Mouse (Mus musculus) ES-Bruce4 (cell line): ENCODE measurements around the gene Shmt1. TPM values are rescaled to one million over a fixed set of nuclear protein-coding genes. Genes with fewer than 3 reads are reported as not detected.

Experiments used
- H3K27ac ChIP-seq: 2 replicates; pipeline ENCODE4 v1.5.1; 2012; ENCODE audit warnings: low read length, inconsistent platforms; ENCODE audit not compliant: insufficient read depth
- H3K27me3 ChIP-seq: 2 replicates; pipeline ENCODE4 v1.6.1; 2012; ENCODE audit warnings: mild to moderate bottlenecking, low read length, inconsistent platforms; ENCODE audit not compliant: control insufficient read depth, poor library complexity, insufficient read depth, severe bottlenecking
- H3K36me3 ChIP-seq: 2 replicates; pipeline ENCODE4 v1.6.1; 2012; ENCODE audit warnings: inconsistent platforms, mild to moderate bottlenecking, low read length, moderate library complexity; ENCODE audit not compliant: control insufficient read depth, poor library complexity, insufficient read depth, severe bottlenecking
- H3K4me1 ChIP-seq: one replicate; pipeline ENCODE4 v1.8.1; 2011; ENCODE audit warnings: low read length; ENCODE audit not compliant: control insufficient read depth, insufficient read depth
- H3K4me3 ChIP-seq: 2 replicates; pipeline ENCODE4 v1.5.1; 2011; ENCODE audit warnings: low read depth, mild to moderate bottlenecking, low read length
- H3K9ac ChIP-seq: 2 replicates; pipeline ENCODE4 v1.6.1; 2012; ENCODE audit warnings: low read depth, mild to moderate bottlenecking, inconsistent platforms; ENCODE audit not compliant: poor library complexity, severe bottlenecking
- H3K9me3 ChIP-seq: replicated peaks from 2 replicates; pipeline ENCODE4 v1.6.1; 2012; ENCODE audit warnings: mild to moderate bottlenecking, low read length, inconsistent platforms; ENCODE audit not compliant: control insufficient read depth, poor library complexity, insufficient read depth, severe bottlenecking
- CTCF ChIP-seq: IDR thresholded peaks from one replicate; pipeline ENCODE4 v1.8.1; 2011; ENCODE audit warnings: low read depth, low read length
- EP300 ChIP-seq: IDR thresholded peaks from 2 replicates; pipeline ENCODE4 v1.6.1; 2011; ENCODE audit warnings: low read depth, low read length; ENCODE audit not compliant: insufficient read depth
- POLR2A ChIP-seq: IDR thresholded peaks from one replicate; pipeline ENCODE4 v1.8.1; 2011; ENCODE audit warnings: low read length; ENCODE audit not compliant: insufficient read depth
- polyA plus RNA-seq: library from polyadenylated mRNA; stranded (reverse); fragments of >200 nt; gene quantifications from 2 replicates; pipeline ENCODE4 v1.2.4, GENCODE M21; 2011; ENCODE audit warnings: low read depth; ENCODE audit not compliant: missing spikeins, insufficient read depth, insufficient read length

The Shmt1 gene
- polyA plus RNA-seq, 1 experiment, result 99.2 TPM

GRCm38 (mm10) chr11:60774841-60775240 is 36.7 kb downstream of the Shmt1 start:
- TF ChIP-seq CTCF (no peak), EP300 (no peak), POLR2A (no peak)
- no peak overlapping the region for H3K9ac ChIP-seq
- H3K4me1 ChIP-seq, result no peaks in the 10 kb centered on the region
- no peak overlapping the region for H3K27ac ChIP-seq
- no peak overlapping the region for H3K4me3 ChIP-seq
- no peaks in the 10 kb centered on the region for H3K9me3 ChIP-seq
- H3K36me3 ChIP-seq, result peaks cover 15% of the 10 kb centered on the region
- H3K27me3 ChIP-seq, result no peaks in the 10 kb centered on the region

- no peak overlapping the region for H3K4me3 ChIP-seq
- H3K9ac ChIP-seq, result no peak overlapping the region
- H3K36me3 ChIP-seq, result peaks cover 10% of the 10 kb centered on the region
- H3K27ac ChIP-seq, result no peak overlapping the region
- H3K9me3 ChIP-seq, result no peaks in the 10 kb centered on the region
- H3K27me3 ChIP-seq, result no peaks in the 10 kb centered on the region
- no peak for TF ChIP-seq CTCF
- no peak for TF ChIP-seq EP300
- no peak for TF ChIP-seq POLR2A
- no peaks in the 10 kb centered on the region for H3K4me1 ChIP-seq
These were observed 37.3 kb downstream of the Shmt1 start for GRCm38 (mm10) chr11:60774158-60774689.

DNA sequence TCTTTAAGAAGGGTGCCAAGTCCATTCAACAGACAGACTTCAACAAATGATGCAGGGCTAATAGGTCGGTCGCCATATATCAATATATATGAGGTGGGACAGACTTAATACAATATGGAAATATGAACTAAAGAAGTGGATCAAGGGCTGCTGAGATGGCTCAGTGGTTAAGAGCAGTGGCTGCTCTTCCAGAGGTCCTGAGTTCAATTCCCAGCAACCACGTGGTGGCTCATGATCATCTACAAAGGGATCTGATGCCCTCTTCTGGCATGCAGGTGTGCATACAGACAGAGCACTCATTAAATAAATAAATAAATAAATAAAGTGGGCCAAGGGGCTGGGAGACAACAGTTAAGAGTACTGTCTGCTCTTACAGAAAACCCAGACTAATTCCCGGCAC is 39.4 kb downstream of the Shmt1 start:
- H3K9ac ChIP-seq, result no peak overlapping the region
- H3K4me3 ChIP-seq, result no peak overlapping the region
- H3K36me3 ChIP-seq, result no peaks in the 10 kb centered on the region
- H3K9me3 ChIP-seq, result no peaks in the 10 kb centered on the region
- H3K4me1 ChIP-seq, result no peaks in the 10 kb centered on the region
- TF ChIP-seq POLR2A (no peak), EP300 (no peak), CTCF (no peak)
- H3K27ac ChIP-seq, result no peak overlapping the region
- H3K27me3 ChIP-seq, result no peaks in the 10 kb centered on the region

DNA sequence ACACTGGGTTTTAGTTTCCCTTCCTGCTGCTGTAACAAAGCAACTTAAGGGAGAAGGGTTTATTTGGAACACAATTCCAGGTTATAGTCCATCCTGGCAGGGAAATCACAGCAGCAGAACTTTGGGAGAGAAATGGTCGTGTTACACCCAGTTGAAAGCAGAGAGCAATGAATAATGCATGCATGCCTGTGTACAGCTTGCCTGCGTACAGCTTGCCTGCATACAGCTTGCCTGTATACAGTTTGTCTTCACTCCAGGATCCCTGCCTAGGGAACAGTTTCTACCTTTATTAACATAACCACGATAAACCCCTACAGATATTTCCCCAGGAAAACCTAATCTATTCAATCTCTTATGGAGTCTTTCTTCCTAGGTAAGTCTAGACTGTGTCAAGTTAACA is 40.7 kb downstream of the Shmt1 start:
- no peaks in the 10 kb centered on the region for H3K9me3 ChIP-seq
- H3K27me3 ChIP-seq, result no peaks in the 10 kb centered on the region
- H3K27ac ChIP-seq, result no peak overlapping the region
- H3K36me3 ChIP-seq, result no peaks in the 10 kb centered on the region
- no peak overlapping the region for H3K9ac ChIP-seq
- H3K4me1 ChIP-seq, result no peaks in the 10 kb centered on the region
- no peak overlapping the region for H3K4me3 ChIP-seq
- TF ChIP-seq POLR2A (no peak), EP300 (no peak), CTCF (no peak)

DNA sequence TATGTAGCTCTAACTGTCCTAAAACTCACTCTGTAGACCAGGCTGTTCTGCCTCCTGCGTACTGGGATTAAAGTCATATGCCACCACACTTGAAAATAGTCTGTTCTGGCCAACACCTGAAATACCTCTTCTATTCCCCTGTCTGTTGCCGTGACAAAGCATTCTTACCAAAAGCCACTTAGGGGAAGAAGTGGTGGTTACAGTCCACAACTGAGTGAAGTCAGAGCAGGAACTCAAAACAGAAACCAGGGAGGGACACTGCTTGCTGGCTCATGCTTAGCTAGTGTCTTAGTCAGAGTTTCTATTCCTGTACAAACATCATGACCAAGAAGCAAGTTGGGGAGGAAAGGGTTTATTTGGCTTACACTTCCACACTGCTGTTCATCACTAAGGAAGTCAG is 42.2 kb downstream of the Shmt1 start:
- no peak for TF ChIP-seq POLR2A
- TF ChIP-seq EP300, result no peak
- TF ChIP-seq CTCF, result no peak
- Histone ChIP-seq H3K9ac (no peak overlapping the region), H3K27ac (no peak overlapping the region), H3K4me3 (no peak overlapping the region), H3K36me3 (no peaks in the 10 kb centered on the region), H3K27me3 (no peaks in the 10 kb centered on the region), H3K4me1 (no peaks in the 10 kb centered on the region), H3K9me3 (no peaks in the 10 kb centered on the region)

- H3K9ac ChIP-seq, result no peak overlapping the region
- H3K4me3 ChIP-seq, result no peak overlapping the region
- no peaks in the 10 kb centered on the region for H3K27me3 ChIP-seq
- H3K27ac ChIP-seq, result no peak overlapping the region
- H3K4me1 ChIP-seq, result no peaks in the 10 kb centered on the region
- no peak for TF ChIP-seq CTCF
- TF ChIP-seq EP300, result no peak
- TF ChIP-seq POLR2A, result no peak
- no peaks in the 10 kb centered on the region for H3K36me3 ChIP-seq
- H3K9me3 ChIP-seq, result no peaks in the 10 kb centered on the region
These were observed 44.5 kb downstream of the Shmt1 start for GRCm38 (mm10) chr11:60766969-60767368.
